8 mouse cellular contexts compared by ENCODE assay signal in the genomic region with DNA sequence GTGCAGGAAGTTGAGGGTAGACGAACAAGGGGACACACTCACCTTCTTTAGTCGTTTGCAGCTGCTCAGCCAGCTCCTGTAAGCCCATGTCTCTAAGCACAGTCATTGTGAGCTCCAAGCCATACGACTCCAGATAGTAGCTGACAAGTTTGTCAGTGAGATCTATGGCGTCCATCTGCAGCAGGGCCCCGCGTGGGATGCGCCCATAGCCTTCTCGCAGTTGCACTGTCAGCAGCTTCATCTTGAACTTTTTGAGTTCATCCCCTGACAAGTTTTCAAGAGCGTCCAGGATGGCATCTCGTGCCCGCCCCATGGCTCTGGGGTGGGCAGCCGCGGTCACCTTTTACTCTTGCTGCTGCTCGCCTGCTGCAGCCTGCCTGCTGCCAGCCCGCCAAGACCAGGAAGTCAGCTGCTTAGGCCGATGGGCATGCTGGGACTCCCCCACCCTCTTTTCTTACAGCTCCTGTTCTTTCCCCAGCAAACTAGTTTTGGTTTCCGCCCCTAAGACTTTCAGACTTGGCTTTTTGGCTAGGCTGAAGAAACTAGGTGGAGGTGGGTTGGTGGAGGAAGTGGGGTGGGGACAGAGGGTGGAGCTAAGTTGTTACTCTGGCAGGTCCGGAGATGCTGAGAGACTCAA. TPM values are rescaled to one million over a fixed set of nuclear protein-coding genes. Genes with fewer than 3 reads are reported as not detected.
DNase-seq lines count a peak whose midpoint lies in the region; ATAC-seq lines count a peak whose summit lies in the region.

A gene (minus strand): TSS at position 527 of the 637 bp plus-strand sequence.

- H3K27ac ChIP-seq in heart, embryonic 15.5 days: peak within 1 kb of the TSS; percentile 48
- H3K27ac ChIP-seq in macrophage: peak within 1 kb of the TSS; percentile 76

- H3K4me1 ChIP-seq in heart, embryonic 15.5 days (replicated peaks): peaks cover 21% of the 10 kb centered on the region

- H3K9ac ChIP-seq in heart, embryonic 15.5 days: peak within 1 kb of the TSS; percentile 54

- H3K27me3 ChIP-seq in heart, embryonic 15.5 days: no peaks in the 10 kb centered on the region

- peak; percentile 51 for ATAC-seq in heart, embryonic 15.5 days (replicated peaks; ENCODE audit: insufficient number of reproducible peaks, insufficient read depth, low FRiP score, low read depth)

- H3K9me3 ChIP-seq in heart, embryonic 15.5 days (replicated peaks): no peaks in the 10 kb centered on the region

- H3K4me3 ChIP-seq in heart, embryonic 15.5 days: peak within 1 kb of the TSS; percentile 53
- peak within 1 kb of the TSS; percentile 79 for H3K4me3 ChIP-seq in macrophage (ENCODE audit: inconsistent target)

- peaks cover 46% of the 10 kb centered on the region for H3K79me2 ChIP-seq in macrophage (ENCODE audit: inconsistent target)

- WGBS in heart, embryonic 15.5 days: 11% methylated on average over 18 of the region's 18 CpGs
- WGBS in macrophage (ENCODE audit: missing documents): 2% methylated on average over 18 of the region's 18 CpGs

- peaks cover 7% of the 10 kb centered on the region for H3K36me3 ChIP-seq in heart, embryonic 15.5 days
- no peaks in the 10 kb centered on the region for H3K36me3 ChIP-seq in macrophage (ENCODE audit: inconsistent target)

- peak; percentile 18 for DNase-seq in right cerebral cortex, adult 18-20 months
- no peak for DNase-seq in right cerebral cortex, postnatal 25 days
- peak; percentile 29 for DNase-seq in embryo, embryonic 10 days (ENCODE audit: low spot score)
- DNase-seq in kidney, postnatal 10 days: peak; percentile 74
- DNase-seq in spleen, postnatal 14 days (ENCODE audit: low spot score in 2 of 2): peak; percentile 33 to 44
- DNase-seq in frontal cortex, postnatal 14 days (ENCODE audit: low spot score in 2 of 2): no peak

- peak within 1 kb of the TSS; percentile 69 for H3K4me2 ChIP-seq in heart, embryonic 15.5 days

RNA-seq across cellular contexts. Expression of the gene that starts here (rescaled TPM):
- 42.8 and 56.1 TPM in 2 replicates for polyA plus RNA-seq in heart, embryonic 15.5 days (2015; fragmentation: Nextera tagmentation; extraction: Ambion mirVana)
- total RNA-seq in macrophage (2018; cell fraction: chromatin; rRNA removed): 10 to 100 TPM in 14 of 26 experiments, 1 to 10 TPM in 12; 1.8 to 50.2 (median 11.9) TPM
- total RNA-seq in macrophage (2018; cell fraction: cytosol; rRNA removed): 100 to 1,000 TPM in 7 of 26 experiments, 10 to 100 TPM in 19; 45.1 to 128 (median 80.7) TPM
- total RNA-seq in macrophage (2018; cell fraction: nucleus; rRNA removed): 10 to 100 TPM in 24 of 26 experiments, 1 to 10 TPM in 2; 8.0 to 55.2 (median 23.4) TPM
- 19.6 to 111 TPM (median 82.3 TPM) in 3 replicates for polyA plus RNA-seq in macrophage (2018)

Comparison
In these comparisons a context has a peak if more than half of its experiments do, and no peak if none do; other contexts are left out.
1. DNase-seq: peak in right cerebral cortex, adult 18-20 months (single experiment), embryo, embryonic 10 days (single experiment), kidney, postnatal 10 days (single experiment) and spleen, postnatal 14 days (2 of 2); none in right cerebral cortex, postnatal 25 days (single experiment) and frontal cortex, postnatal 14 days (0 of 2).